Mouse (Mus musculus) 416B (cell line): ENCODE results near the gene Ttll3.

ENCODE experiments used
- DNase-seq: peaks from one replicate; pipeline ENCODE4 v3.0.0; 2011; ENCODE audit warnings: low read depth

Gene Ttll3

GRCm38 (mm10) chr6:113458635-113459034 is 69.6 kb downstream of the Ttll3 start:
- DNase-seq, result no peak

- no peak for DNase-seq
Measured at GRCm38 (mm10) chr6:113464040-113464439, 75.0 kb downstream of the Ttll3 start.
